Mouse (Mus musculus): Measurements from ENCODE around the gene Fam185a.

Fam185a gene

GRCm38 (mm10) chr5:21487306-21487705 lies 62.5 kb downstream of the Fam185a start:
- in situ Hi-C loops (cut with MboI; ENCODE audit: low pct_unique_long_range_greater_than_20kb in 1 of 2, low sequenced_read_pairs in 2 of 2, unreplicated experiment in 1 of 2): no loop called here

GRCm38 (mm10) chr5:21487716-21488115 lies 63.0 kb downstream of the Fam185a start:
- in situ Hi-C loops (cut with MboI; ENCODE audit: low pct_unique_long_range_greater_than_20kb in 1 of 2, low sequenced_read_pairs in 2 of 2, unreplicated experiment in 1 of 2): no loop called here

- in situ Hi-C loops (cut with MboI; ENCODE audit: low pct_unique_long_range_greater_than_20kb in 1 of 2, low sequenced_read_pairs in 2 of 2, unreplicated experiment in 1 of 2): no loop called here
These were observed 63.7 kb downstream of the Fam185a start for GRCm38 (mm10) chr5:21488506-21488905.

GRCm38 (mm10) chr5:21489135-21489534 lies 64.4 kb downstream of the Fam185a start:
- in situ Hi-C loops (cut with MboI; ENCODE audit: low pct_unique_long_range_greater_than_20kb in 1 of 2, low sequenced_read_pairs in 2 of 2, unreplicated experiment in 1 of 2): no loop called here

DNA sequence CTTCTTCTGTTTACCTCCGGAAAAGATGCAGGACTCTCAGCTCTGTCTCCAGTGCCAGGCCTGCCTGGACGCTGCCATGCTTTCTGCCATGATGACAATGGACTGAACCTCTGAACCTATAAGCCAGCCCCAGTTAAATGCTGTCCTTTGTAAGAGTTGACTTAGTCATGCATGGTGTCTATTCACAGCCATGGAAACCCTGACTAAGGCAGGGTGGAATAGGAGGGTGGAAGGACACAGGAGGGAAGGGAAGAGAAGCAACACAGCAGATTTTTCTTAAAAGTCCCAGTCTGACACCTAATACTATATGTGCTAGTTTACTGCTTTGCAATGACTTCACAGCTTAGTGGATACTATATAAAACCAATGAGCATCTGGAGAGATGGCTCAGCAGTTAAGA lies 66.7 kb downstream of the Fam185a start:
- in situ Hi-C loops (cut with MboI; ENCODE audit: low pct_unique_long_range_greater_than_20kb in 1 of 2, low sequenced_read_pairs in 2 of 2, unreplicated experiment in 1 of 2): no loop called here

DNA sequence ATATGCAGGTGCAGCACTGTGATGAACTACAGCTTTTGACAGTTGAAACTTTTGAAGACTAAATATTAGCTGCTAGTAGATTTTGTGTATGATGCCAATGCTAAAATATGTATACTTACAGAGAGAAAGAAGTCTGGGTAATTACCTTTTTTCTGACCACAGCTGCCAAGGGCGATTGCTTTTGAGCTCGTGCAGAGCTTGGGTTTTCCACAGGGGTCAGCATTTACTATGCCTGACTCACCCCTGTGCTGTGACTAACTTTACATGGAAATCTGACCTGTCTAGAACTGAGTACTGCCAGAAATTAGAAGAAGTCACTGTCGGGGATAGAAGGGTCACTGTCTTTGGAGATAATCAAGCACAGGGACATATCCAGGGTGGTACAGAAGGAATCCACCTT lies 67.5 kb downstream of the Fam185a start:
- in situ Hi-C loops (cut with MboI; ENCODE audit: low pct_unique_long_range_greater_than_20kb in 1 of 2, low sequenced_read_pairs in 2 of 2, unreplicated experiment in 1 of 2): no loop called here

DNA sequence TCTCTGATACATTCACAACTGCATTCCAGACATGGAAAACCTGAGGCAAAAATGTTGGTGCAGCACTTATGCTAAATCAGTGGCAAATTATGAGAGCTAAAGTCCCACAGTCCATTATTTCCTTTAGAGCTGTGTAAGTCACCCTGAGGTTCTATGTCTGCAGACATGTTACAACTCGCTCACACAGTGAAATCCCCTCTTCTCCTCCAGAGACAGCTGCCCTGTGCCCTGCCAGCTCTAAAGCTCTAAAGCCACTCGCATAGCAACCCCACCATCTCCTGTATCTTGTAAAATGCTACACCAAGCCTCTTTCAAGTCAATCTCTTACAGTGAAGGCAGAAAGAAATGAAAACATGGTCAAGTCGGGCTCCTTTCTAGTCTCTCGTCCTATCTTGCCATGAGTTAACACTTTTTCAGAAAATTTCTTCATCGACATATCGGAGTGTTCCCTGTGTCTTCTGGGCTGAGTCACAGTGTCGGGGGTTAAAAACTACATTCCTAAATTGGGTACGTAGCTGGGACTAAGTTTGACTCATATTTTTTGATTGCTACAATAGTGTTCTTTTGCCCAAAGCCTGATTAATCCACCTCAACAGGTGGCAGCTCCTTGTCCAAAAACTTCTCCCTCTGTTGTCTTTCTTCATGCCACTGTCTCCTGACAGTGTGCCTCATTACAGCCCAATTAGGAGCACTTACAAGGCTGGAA lies 68.7 kb downstream of the Fam185a start:
- in situ Hi-C loops (cut with MboI; ENCODE audit: low pct_unique_long_range_greater_than_20kb in 1 of 2, low sequenced_read_pairs in 2 of 2, unreplicated experiment in 1 of 2): no loop called here

DNA sequence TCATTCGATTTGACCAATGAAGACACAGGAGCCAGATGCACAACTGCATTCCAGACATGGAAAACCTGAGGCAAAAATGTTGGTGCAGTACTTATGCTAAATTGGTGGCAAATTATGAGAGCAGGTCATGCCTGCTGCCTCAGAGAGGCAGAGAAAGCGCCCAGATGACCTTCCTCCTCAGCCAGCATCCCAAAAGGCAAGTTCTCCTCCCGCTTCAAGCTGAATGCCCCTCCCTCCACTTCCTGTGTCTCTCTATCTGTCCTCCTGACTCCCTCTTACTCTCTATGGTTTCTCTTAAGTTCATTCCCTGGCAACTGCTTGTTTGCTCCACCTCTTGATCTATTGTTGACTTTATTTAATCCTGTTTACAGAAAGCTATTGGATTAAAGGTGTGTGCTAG lies 70.0 kb downstream of the Fam185a start:
- in situ Hi-C loops (cut with MboI; ENCODE audit: low pct_unique_long_range_greater_than_20kb in 1 of 2, low sequenced_read_pairs in 2 of 2, unreplicated experiment in 1 of 2): no loop called here

DNA sequence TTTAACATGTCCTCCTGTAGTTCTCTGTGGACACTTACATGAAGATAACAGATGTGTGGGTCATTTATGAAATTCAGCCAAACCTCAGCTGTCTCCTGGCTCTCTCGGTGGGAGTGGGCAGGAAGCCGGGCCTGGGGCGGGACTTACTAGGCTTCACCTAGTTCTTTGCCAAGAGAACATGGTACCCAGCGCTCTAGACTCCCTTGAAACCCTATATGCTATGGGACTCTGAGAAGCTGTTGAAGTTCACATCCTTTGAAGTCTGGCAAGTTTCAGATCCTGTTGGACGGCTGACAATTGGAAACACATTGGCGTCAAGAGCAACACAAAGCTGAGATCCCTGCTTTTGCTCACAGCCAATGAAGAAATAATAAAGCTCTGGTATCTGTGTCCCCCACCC lies 71.6 kb downstream of the Fam185a start:
- in situ Hi-C loops (cut with MboI; ENCODE audit: low pct_unique_long_range_greater_than_20kb in 1 of 2, low sequenced_read_pairs in 2 of 2, unreplicated experiment in 1 of 2): no loop called here

GRCm38 (mm10) chr5:21496881-21497280 lies 72.1 kb downstream of the Fam185a start:
- in situ Hi-C loops (cut with MboI; ENCODE audit: low pct_unique_long_range_greater_than_20kb in 1 of 2, low sequenced_read_pairs in 2 of 2, unreplicated experiment in 1 of 2): no loop called here

GRCm38 (mm10) chr5:21498490-21498889 lies 73.7 kb downstream of the Fam185a start:
- in situ Hi-C loops (cut with MboI; ENCODE audit: low pct_unique_long_range_greater_than_20kb in 1 of 2, low sequenced_read_pairs in 2 of 2, unreplicated experiment in 1 of 2): no loop called here

DNA sequence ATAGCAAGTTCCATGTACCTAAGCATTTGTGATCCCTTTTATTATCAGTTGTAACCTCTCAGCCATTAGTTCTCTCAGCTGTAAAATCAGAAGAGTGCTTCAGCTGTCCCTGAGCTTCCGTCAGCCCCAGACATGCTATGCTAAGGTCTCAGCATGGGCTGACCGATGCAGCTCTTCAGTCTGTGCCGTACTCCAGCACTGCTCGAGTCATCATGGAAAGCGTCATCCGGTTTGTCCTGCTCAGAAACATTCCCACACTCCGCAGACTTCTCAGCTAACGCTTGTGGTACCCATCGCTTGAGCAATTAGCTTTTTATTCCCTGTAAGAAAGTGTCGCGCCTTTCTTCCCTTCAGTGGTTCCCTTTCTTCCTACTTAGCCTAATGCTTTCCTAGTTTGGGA lies 74.2 kb downstream of the Fam185a start:
- in situ Hi-C loops (cut with MboI; ENCODE audit: low pct_unique_long_range_greater_than_20kb in 1 of 2, low sequenced_read_pairs in 2 of 2, unreplicated experiment in 1 of 2): no loop called here

GRCm38 (mm10) chr5:21500133-21500532 lies 75.4 kb downstream of the Fam185a start:
- in situ Hi-C loops (cut with MboI; ENCODE audit: low pct_unique_long_range_greater_than_20kb in 1 of 2, low sequenced_read_pairs in 2 of 2, unreplicated experiment in 1 of 2): no loop called here

GRCm38 (mm10) chr5:21500941-21501340 lies 76.2 kb downstream of the Fam185a start:
- in situ Hi-C loops (cut with MboI; ENCODE audit: low pct_unique_long_range_greater_than_20kb in 1 of 2, low sequenced_read_pairs in 2 of 2, unreplicated experiment in 1 of 2): no loop called here

- in situ Hi-C loops (cut with MboI; ENCODE audit: low pct_unique_long_range_greater_than_20kb in 1 of 2, low sequenced_read_pairs in 2 of 2, unreplicated experiment in 1 of 2): no loop called here
These were observed 78.3 kb downstream of the Fam185a start for GRCm38 (mm10) chr5:21502936-21503610.

- in situ Hi-C loops (cut with MboI; ENCODE audit: low pct_unique_long_range_greater_than_20kb in 1 of 2, low sequenced_read_pairs in 2 of 2, unreplicated experiment in 1 of 2): no loop called here
These were observed 80.4 kb downstream of the Fam185a start for GRCm38 (mm10) chr5:21505159-21505558.

DNA sequence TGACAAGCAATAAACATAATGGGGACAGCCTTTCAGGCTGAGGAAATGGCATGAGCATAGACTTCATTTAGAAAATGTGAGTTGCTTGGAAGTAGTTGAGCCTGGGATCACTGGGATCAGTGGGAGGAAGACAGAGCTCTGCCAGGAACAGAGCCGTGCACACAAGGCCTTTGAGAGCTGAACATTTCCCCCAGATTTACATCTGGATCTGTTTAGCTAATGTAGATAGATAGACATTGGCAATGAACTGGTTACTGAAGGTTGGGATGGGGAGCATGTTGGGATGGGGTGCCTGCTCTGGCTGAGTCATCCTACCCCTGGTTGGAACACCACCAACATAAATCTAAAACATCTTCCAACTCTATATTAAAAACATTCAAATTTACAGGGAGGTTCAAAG lies 82.1 kb downstream of the Fam185a start:
- in situ Hi-C loops (cut with MboI; ENCODE audit: low pct_unique_long_range_greater_than_20kb in 1 of 2, low sequenced_read_pairs in 2 of 2, unreplicated experiment in 1 of 2): no loop called here

DNA sequence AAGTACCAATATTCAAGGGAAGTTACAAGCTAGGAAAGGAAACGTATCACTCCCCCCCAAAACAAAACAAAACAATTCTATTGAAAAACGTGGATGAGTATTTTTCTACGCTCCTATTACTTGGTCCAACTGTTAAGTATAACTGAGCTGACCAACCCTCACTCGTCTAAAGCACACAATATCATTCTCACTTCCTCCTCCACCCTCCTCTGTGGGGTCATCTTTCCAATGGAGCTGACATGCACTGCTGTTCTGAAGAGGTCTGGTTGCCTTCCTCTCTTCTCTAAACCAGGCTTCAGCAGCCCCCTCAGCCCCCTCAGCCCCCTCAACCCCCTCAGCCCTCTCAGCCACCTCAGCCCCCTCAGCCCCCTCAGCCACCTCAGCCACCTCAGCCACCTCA lies 85.0 kb downstream of the Fam185a start:
- in situ Hi-C loops (cut with MboI; ENCODE audit: low pct_unique_long_range_greater_than_20kb in 1 of 2, low sequenced_read_pairs in 2 of 2, unreplicated experiment in 1 of 2): no loop called here

GRCm38 (mm10) chr5:21513363-21513762 lies 88.6 kb downstream of the Fam185a start:
- in situ Hi-C loops (cut with MboI; ENCODE audit: low pct_unique_long_range_greater_than_20kb in 1 of 2, low sequenced_read_pairs in 2 of 2, unreplicated experiment in 1 of 2): no loop called here

DNA sequence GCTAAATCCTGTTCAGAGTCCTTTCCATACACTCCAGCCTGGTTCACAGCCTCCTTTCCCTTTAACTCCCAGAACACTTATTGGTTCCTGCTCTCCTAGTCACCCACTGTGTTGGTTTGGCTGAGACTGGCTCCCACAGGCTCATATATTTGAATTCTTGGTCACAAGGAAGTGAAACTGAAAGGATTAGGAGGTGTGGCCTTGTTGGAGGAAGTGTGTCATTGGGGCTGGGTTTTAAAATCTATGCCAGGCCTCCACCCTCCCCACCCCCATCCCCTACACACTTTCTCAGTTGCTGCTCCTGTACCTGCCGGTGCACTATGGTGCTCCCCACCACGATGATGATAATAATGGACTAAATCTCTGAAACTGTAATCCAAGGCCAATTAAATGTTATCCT lies 92.8 kb downstream of the Fam185a start:
- in situ Hi-C loops (cut with MboI; ENCODE audit: low pct_unique_long_range_greater_than_20kb in 1 of 2, low sequenced_read_pairs in 2 of 2, unreplicated experiment in 1 of 2): no loop called here

Measured in mouse embryonic stem cell (cell line).